Mouse (Mus musculus) left cerebral cortex, postnatal 36 days (tissue): ENCODE measurements around the gene Scube1. TPM values are rescaled to one million over a fixed set of nuclear protein-coding genes. Genes with fewer than 3 reads are reported as not detected.

Source experiments
- DNase-seq, 2 experiments: peaks; one replicate each; pipeline ENCODE4 v3.0.0; 2021 to 2022; ENCODE audit warnings: low spot score in 2 of 2, mixed read lengths in 1 of 2
- intact Hi-C: fragments of 180-260 bp; cut with DNase I; formaldehyde crosslinking; loops from one replicate; pipeline ENCODE4 v1.15.1; 2025
- total RNA-seq, 2 experiments: library from RNA; stranded (reverse); gene quantifications; 2 replicates each; pipeline ENCODE4 v1.2.3; 2021

Gene Scube1
- total RNA-seq, 2 experiments from 2014 or later, result 68.5 to 71.1 TPM

DNA sequence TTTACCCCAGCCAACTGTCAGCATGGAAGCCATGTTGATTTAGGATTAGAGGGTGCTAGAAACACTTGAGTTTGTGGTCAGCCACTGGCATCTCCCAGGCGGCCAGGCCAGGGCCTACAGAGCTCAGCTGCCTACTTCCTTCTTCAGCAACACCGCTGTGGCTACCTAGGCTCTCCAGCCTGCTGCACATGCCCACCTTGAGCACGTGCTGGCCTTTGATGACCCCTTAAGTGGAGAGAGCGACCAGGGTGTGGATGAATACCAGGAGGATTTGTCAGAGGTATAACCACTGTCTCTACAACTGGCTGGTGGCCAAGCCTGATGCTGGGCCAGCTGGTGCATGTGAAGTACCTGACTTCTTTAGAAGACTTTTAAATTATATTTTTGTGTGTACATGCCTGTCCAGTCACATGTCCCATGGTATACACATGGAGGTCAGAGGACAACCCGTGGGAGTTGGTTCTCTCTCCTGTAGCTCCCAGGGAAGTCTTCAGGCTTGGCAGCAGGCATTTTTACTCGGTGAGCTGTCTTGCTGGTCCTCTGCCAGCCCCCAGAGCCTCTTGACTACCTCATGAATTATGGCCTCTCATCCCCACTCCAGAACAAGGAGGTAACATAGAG is 150.0 kb downstream of the Scube1 start:
- no peak for DNase-seq
- intact Hi-C loops, result no loop called here

- DNase-seq, result no peak
- intact Hi-C loops, result no loop called here
These were observed 151.2 kb downstream of the Scube1 start for GRCm38 (mm10) chr15:83573606-83574005.

- DNase-seq, result no peak
- intact Hi-C loops, result no loop called here
These were observed 152.7 kb downstream of the Scube1 start for GRCm38 (mm10) chr15:83572132-83572531.

DNA sequence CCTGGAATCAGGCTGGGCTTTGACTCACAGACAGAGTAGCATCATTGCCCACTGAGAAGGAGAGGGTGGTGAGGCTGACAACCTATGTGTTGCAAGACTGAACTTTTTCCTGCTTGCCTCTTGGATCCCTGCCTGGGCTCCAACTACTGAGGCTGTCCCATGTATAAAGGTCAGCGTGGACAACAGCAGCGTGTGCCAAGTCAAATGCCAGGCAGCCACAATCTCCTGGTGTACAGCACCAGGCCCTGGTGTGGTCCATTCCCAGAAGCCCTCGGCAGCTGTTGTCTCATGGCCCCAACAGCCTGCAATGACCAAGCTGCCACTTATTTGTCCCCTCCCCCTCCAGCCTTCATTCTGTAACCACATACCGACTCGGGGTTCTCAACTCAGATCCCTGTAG is 153.2 kb downstream of the Scube1 start:
- DNase-seq, result no peak
- intact Hi-C loops, result no loop called here

- no peak for DNase-seq
- intact Hi-C loops, result no loop called here
These were observed 154.2 kb downstream of the Scube1 start for GRCm38 (mm10) chr15:83570641-83571040.

DNA sequence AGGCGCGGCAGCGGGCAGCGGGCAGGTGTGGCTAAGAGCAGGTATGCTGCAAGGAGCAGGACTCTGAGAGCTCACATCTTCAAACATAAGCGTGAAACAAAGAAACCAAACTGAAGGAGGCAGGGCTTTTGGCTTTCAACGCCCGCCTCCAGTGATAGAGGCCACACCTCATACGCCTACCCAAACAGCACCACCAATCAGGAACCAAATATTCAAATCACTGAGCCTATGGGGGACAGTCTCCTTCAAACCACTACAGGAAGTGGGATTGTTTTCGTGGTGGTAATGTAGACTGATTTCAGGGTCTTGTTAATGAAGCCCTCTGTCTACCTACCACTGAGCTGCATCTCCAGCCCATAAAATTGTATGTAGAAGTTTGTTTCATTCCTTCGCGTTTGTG is 155.1 kb downstream of the Scube1 start:
- DNase-seq, result no peak
- intact Hi-C loops, result no loop called here

- intact Hi-C loops, result no loop called here
- no peak for DNase-seq
These were observed 156.3 kb downstream of the Scube1 start for GRCm38 (mm10) chr15:83568544-83568943.

DNA sequence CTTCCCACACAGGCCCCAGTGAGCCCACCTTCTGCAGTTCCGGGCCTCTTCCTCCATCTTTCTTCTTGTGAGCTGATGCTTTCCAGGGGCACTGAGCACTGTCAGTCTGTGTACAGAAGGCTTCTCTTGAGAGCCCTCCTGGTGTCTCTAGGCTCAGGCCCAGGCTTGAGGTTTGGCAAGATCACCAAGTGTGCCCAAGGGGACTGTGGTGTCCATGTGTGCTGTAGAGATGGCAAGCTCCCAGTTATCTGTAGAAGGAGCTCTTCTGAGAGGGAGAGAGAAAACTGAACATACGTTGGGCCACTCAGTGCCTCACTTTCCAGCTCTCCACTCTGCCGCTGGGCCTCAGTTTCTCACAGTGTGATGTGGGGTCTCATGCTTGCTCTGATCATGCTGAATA is 157.1 kb downstream of the Scube1 start:
- no peak for DNase-seq
- intact Hi-C loops, result no loop called here

- intact Hi-C loops, result no loop called here
- DNase-seq, result no peak
These were observed 158.8 kb downstream of the Scube1 start for GRCm38 (mm10) chr15:83566006-83566405.

DNA sequence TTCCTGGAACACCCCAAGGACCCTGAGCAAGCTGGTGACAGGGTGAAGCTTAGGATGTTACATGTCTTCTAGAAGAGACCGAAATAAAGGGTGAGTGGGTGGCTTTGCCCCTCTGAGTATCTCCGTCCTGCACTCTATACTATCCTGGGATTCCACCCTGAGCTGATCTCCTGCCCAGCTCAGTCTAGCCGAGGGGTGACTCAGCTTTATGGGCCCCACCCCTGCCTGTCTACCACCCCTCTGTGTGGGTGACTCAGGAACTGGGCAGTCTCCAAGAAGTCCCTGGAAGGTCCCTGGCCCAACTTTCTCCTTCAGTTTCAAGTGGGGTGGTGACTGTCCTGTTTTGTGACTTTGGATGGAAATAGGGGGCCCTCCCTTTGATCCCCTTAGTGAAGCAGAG is 159.4 kb downstream of the Scube1 start:
- intact Hi-C loops, result no loop called here
- DNase-seq, result no peak

- intact Hi-C loops, result no loop called here
- no peak for DNase-seq
These were observed 160.8 kb downstream of the Scube1 start for GRCm38 (mm10) chr15:83563857-83564651.

DNA sequence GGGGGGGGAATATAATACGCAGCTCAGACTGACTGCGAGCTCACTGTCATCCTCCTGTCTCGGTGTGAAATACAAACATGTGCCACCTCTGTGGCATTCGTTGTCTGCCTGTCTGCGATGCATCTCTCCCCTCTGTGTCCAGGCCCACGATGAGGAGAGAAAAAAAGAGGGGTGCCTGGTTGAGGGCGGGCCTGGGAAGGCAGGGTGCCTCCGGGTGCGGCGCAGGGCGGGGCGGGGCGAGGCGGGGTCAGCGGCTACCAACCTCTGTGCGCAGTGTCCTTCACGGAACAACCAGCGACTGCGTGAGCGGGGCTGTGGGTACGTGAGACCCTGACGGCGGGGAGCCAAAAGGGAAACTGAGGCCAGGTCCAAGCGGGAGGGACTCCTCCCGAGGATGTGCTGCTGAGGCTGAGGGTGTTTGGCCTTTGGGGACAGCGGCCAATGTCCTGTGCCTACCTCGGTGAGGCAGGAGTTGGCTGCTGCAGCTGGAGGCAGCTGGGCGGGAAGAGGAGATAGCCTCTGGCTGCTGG is 161.4 kb downstream of the Scube1 start, which contains the start of the genes Tspo and Mcat:
Tspo (plus strand) TSS at position 266 of the 530 bp plus-strand sequence.
Mcat (minus strand) TSS at position 461 of the 530 bp plus-strand sequence.
- no peak for DNase-seq
- intact Hi-C loops, result no loop called here

DNA sequence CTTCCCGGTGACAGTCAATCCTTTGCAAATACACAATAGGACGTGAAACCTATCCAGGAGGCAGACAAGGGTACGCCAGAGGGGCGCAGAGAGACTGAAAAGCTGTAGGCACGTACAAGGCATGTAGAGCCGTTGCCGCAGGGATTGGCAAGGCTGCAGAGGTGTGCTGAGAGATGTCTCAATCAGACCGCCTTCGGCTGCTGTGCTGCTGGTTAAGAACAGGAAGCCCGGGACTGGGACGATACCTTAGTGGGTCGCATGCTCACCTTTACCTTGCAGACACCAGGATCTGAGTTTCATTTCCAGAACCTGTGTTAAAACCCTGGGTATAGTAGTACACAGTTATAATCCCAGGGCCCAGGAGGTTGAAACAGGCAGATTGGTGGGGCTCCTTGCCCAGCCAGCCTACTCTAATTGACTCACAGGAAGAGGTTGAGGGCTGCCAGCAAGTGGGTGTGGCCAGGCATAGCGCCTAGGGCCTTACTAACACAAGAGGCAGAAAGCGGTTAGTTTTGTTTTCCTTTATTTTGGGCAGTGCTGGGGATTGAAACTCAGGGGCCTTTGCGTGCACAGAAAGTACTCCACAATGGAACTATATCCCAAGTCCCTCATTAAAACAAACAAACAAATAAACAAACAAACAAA is 162.1 kb downstream of the Scube1 start:
- peak; percentile 41 to 62 for DNase-seq
- intact Hi-C loops, result no loop called here

GRCm38 (mm10) chr15:83560941-83561477 is 163.8 kb downstream of the Scube1 start:
- DNase-seq, result no peak
- intact Hi-C loops, result no loop called here

DNA sequence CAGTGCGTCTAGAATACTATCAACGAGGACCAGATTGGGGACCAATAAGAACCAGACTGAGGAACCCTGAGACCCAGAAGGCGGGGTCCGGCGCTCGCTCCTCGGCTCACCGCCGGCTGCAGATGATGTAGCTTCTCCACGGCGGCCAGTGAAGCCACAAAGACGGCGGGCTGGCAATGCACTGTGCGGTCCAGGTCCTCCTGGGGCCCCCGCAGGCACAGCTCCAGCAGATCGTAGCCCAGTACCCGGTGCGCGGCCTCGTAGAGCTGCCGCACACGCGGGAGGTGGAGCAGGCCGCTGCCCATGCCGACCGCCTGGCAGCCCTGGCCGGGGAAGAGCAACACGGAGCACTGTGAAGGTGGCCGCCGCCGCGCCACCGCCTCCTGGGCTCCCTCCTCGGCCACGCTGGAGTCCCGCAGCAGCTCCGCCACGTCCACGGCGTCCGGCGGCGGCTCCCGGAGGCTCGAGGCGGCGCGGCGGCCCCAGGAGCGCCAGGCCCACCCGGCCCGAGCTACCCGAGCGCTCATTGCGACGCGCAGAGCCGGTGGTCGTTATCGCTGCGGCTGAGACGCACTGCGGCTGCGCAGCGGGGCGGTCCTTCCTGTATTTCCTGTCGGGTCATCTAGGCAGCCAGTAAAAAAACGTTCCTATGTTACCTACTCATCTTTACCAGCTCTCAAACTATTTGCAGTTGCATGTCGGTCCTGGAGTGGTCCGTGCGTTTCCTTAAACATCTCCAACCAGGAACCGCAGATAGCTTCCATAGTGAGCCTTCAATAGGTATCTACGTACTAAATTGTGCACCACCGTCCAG is 169.5 kb downstream of the Scube1 start:
- DNase-seq, result peak; percentile 86 to 87
- intact Hi-C loops, result no loop called here
